Mouse (Mus musculus): Measurements from ENCODE around the gene Nox1.

GRCm38 (mm10) chrX:134116417-134116816, 105.3 kb downstream of the Nox1 start:
- TF ChIP-seq POLR2A (IDR thresholded peaks at IDR 0.05; ENCODE audit: borderline replicate concordance, control insufficient read depth, low read depth, low read length) (no peak), CTCF (IDR thresholded peaks at IDR 0.05; ENCODE audit: control insufficient read depth, insufficient read depth, low read length) (no peak)
